Mouse (Mus musculus): ENCODE results near the gene Gramd4. TPM values are rescaled to one million over a fixed set of nuclear protein-coding genes. Genes with fewer than 3 reads are reported as not detected.

Gramd4 gene
- polyA plus RNA-seq, 1 experiment from 2014 or later, result 8.6 TPM

DNA sequence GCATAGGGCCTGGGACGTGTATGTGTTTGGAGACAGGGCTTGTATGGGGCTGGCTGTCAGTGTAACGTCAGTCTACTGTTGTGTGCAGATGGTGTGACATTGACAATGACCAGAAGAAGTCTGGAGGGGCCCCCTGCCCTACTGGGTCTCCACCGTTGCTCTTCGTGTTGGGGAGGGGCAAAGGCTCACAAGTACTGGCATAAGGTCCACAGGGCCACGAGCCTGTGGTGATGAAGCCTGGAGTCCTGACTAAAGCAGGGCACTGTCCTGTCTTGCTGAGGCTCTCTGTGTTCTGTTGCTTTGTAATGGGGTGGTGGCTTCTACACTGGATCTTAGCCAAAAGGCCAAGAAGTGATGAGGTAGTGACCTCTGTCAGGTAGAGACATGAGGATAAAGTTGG is 20.4 kb downstream of the Gramd4 start:
- no peaks in the 10 kb centered on the region for H3K4me1 ChIP-seq (ENCODE audit: insufficient read depth)
- no peak overlapping the region for H3K27ac ChIP-seq (ENCODE audit: low read depth)
- no peak for DNase-seq
- ATAC-seq (ENCODE audit: insufficient read depth), result no peak
- 69% methylated on average over 5 of the region's 5 CpGs for WGBS
- H3K9me3 ChIP-seq (ENCODE audit: low read depth, low read length), result no peaks in the 10 kb centered on the region
- no peaks in the 10 kb centered on the region for H3K36me3 ChIP-seq (ENCODE audit: insufficient read depth)
- H3K9ac ChIP-seq, result no peak overlapping the region
- no peak overlapping the region for H3K4me2 ChIP-seq
- no peak for TF ChIP-seq CTCF (IDR thresholded peaks at IDR 0.05; ENCODE audit: low read depth)
- H3K27me3 ChIP-seq (ENCODE audit: insufficient read depth, low read length), result no peaks in the 10 kb centered on the region
- H3K4me3 ChIP-seq (ENCODE audit: low read depth, low read length), result no peak overlapping the region

DNA sequence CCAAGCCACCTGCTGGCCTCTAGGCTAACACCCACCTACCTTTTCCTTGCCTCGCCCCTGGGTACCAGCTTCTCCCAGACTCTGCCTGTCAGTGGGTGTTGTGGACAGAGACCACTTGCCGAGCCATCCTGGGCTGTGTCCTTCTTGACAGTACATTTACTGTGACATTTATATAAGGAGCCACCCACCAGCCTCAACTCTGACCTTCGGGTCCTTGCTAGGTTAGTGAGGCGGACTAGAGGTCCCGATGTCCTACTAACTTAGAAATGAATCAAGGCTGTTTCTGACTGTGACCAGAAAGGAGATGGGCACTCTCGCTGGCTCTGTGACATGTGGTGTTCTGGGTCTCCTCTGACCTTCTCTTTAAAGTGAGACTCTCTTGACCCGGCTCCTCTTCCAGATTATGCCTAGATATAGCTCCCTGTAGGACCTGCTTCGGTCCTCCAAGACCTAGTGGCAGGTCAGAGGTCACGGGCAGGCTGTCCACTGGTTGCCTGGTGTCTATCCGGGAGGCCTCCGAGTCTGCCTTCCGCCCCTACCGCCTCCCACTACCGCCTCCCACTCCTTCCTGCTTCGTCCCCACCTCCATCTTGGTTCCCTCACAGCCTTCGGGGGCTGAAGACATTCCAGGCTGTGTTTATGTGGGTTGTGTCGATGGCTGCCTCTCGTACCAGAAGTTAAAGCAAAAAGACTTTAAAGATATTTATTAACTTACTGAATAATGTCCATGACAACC is 21.2 kb downstream of the Gramd4 start:
- no peak overlapping the region for H3K27ac ChIP-seq (ENCODE audit: low read depth)
- H3K27me3 ChIP-seq (ENCODE audit: insufficient read depth, low read length), result no peaks in the 10 kb centered on the region
- ATAC-seq (ENCODE audit: insufficient read depth), result no peak
- 57% methylated on average over 18 of the region's 18 CpGs for WGBS
- DNase-seq, result no peak
- H3K9ac ChIP-seq, result no peak overlapping the region
- no peak overlapping the region for H3K4me3 ChIP-seq (ENCODE audit: low read depth, low read length)
- no peaks in the 10 kb centered on the region for H3K36me3 ChIP-seq (ENCODE audit: insufficient read depth)
- H3K4me2 ChIP-seq, result no peak overlapping the region
- H3K4me1 ChIP-seq (ENCODE audit: insufficient read depth), result peaks cover 5% of the 10 kb centered on the region; the same call in 1 of the 2 replicates
- TF ChIP-seq CTCF (IDR thresholded peaks at IDR 0.05; ENCODE audit: low read depth), result no peak
- H3K9me3 ChIP-seq (ENCODE audit: low read depth, low read length), result no peaks in the 10 kb centered on the region

- no peak for ATAC-seq (ENCODE audit: insufficient read depth)
- Histone ChIP-seq H3K36me3 (ENCODE audit: insufficient read depth) (no peaks in the 10 kb centered on the region), H3K9ac (no peak overlapping the region), H3K9me3 (ENCODE audit: low read depth, low read length) (no peaks in the 10 kb centered on the region), H3K4me2 (no peak overlapping the region), H3K4me3 (ENCODE audit: low read depth, low read length) (no peak overlapping the region), H3K4me1 (ENCODE audit: insufficient read depth) (peaks cover 6% of the 10 kb centered on the region; the same call in 1 of the 2 replicates), H3K27ac (ENCODE audit: low read depth) (no peak overlapping the region), H3K27me3 (ENCODE audit: insufficient read depth, low read length) (no peaks in the 10 kb centered on the region)
- 67% methylated on average over 5 of the region's 5 CpGs for WGBS
- no peak for DNase-seq
- TF ChIP-seq CTCF (IDR thresholded peaks at IDR 0.05; ENCODE audit: low read depth), result no peak
These were observed 22.0 kb downstream of the Gramd4 start for GRCm38 (mm10) chr15:86079467-86079866.

GRCm38 (mm10) chr15:86079876-86080275 is 22.4 kb downstream of the Gramd4 start:
- no peak overlapping the region for H3K9ac ChIP-seq
- no peaks in the 10 kb centered on the region for H3K9me3 ChIP-seq (ENCODE audit: low read depth, low read length)
- peaks cover 6% of the 10 kb centered on the region; the same call in 1 of the 2 replicates for H3K4me1 ChIP-seq (ENCODE audit: insufficient read depth)
- H3K27ac ChIP-seq (ENCODE audit: low read depth), result no peak overlapping the region
- no peaks in the 10 kb centered on the region for H3K36me3 ChIP-seq (ENCODE audit: insufficient read depth)
- 72% methylated on average over 4 of the region's 4 CpGs for WGBS
- ATAC-seq (ENCODE audit: insufficient read depth), result no peak
- H3K4me2 ChIP-seq, result no peak overlapping the region
- no peak overlapping the region for H3K4me3 ChIP-seq (ENCODE audit: low read depth, low read length)
- DNase-seq, result no peak
- H3K27me3 ChIP-seq (ENCODE audit: insufficient read depth, low read length), result no peaks in the 10 kb centered on the region
- no peak for TF ChIP-seq CTCF (IDR thresholded peaks at IDR 0.05; ENCODE audit: low read depth)

- 89% methylated on average over 1 of the region's 1 CpGs for WGBS
- no peaks in the 10 kb centered on the region for H3K36me3 ChIP-seq (ENCODE audit: insufficient read depth)
- peaks cover 9% of the 10 kb centered on the region; the same call in 1 of the 2 replicates for H3K4me1 ChIP-seq (ENCODE audit: insufficient read depth)
- no peak for DNase-seq
- no peaks in the 10 kb centered on the region for H3K27me3 ChIP-seq (ENCODE audit: insufficient read depth, low read length)
- no peak overlapping the region for H3K27ac ChIP-seq (ENCODE audit: low read depth)
- no peak for TF ChIP-seq CTCF (IDR thresholded peaks at IDR 0.05; ENCODE audit: low read depth)
- no peak for ATAC-seq (ENCODE audit: insufficient read depth)
- H3K4me3 ChIP-seq (ENCODE audit: low read depth, low read length), result no peak overlapping the region
- no peak overlapping the region for H3K9ac ChIP-seq
- H3K4me2 ChIP-seq, result no peak overlapping the region
- no peaks in the 10 kb centered on the region for H3K9me3 ChIP-seq (ENCODE audit: low read depth, low read length)
These were observed 22.9 kb downstream of the Gramd4 start for GRCm38 (mm10) chr15:86080408-86080807.

DNA sequence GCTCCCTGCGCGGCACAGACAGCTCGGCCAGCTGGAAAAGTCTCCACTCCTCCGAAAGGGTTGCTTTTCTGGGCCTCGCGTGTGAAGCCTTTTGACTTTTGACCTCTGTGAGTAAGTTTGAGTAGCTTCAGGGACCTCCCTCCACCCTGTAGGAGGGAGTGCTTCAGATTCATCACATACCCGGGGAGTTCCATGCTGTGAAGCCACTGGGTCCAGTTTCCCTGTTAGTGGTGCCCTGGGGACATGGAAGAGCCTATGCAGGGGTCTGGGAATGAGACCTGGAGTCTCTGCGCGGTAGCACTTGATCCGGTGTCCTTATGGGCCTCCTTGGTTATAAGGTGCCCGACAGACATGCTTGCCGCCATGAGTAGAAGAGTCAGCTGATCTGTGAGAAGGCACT is 24.2 kb downstream of the Gramd4 start:
- H3K4me3 ChIP-seq (ENCODE audit: low read depth, low read length), result no peak overlapping the region
- DNase-seq, result no peak
- no peak for ATAC-seq (ENCODE audit: insufficient read depth)
- no peaks in the 10 kb centered on the region for H3K9me3 ChIP-seq (ENCODE audit: low read depth, low read length)
- no peak for TF ChIP-seq CTCF (IDR thresholded peaks at IDR 0.05; ENCODE audit: low read depth)
- no peak overlapping the region for H3K27ac ChIP-seq (ENCODE audit: low read depth)
- H3K27me3 ChIP-seq (ENCODE audit: insufficient read depth, low read length), result no peaks in the 10 kb centered on the region
- H3K36me3 ChIP-seq (ENCODE audit: insufficient read depth), result no peaks in the 10 kb centered on the region
- H3K4me2 ChIP-seq, result no peak overlapping the region
- H3K9ac ChIP-seq, result no peak overlapping the region
- 70% methylated on average over 12 of the region's 12 CpGs for WGBS
- peaks cover 22% of the 10 kb centered on the region; the same call in 1 of the 2 replicates for H3K4me1 ChIP-seq (ENCODE audit: insufficient read depth)

DNA sequence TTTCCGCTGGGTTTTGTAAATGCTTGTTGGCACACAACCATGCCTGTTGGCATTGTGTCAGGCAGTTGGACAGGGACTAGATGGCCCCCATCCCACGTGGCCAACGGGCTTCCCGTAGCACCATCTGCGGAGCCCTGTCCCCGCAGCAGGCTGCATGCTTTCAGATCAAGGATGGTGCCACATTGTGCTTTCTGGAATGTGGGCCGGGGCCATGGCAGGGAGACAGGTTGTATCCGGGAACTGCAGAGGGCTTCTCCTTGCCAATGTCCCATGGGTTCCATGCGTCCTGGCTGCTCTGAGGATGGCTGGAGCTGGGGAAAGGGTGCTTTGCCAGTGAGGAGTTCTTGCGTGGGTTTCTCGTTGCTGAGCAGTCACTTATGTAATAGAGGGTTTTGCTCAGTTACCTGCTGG is 25.1 kb downstream of the Gramd4 start:
- no peak overlapping the region for H3K9ac ChIP-seq
- H3K9me3 ChIP-seq (ENCODE audit: low read depth, low read length), result no peaks in the 10 kb centered on the region
- H3K4me2 ChIP-seq, result no peak overlapping the region
- DNase-seq (no peak), ATAC-seq (ENCODE audit: insufficient read depth) (no peak)
- no peaks in the 10 kb centered on the region for H3K27me3 ChIP-seq (ENCODE audit: insufficient read depth, low read length)
- no peak overlapping the region for H3K4me3 ChIP-seq (ENCODE audit: low read depth, low read length)
- no peak for TF ChIP-seq CTCF (IDR thresholded peaks at IDR 0.05; ENCODE audit: low read depth)
- WGBS, result 83% methylated on average over 11 of the region's 11 CpGs
- H3K36me3 ChIP-seq (ENCODE audit: insufficient read depth), result no peaks in the 10 kb centered on the region
- H3K27ac ChIP-seq (ENCODE audit: low read depth), result no peak overlapping the region
- H3K4me1 ChIP-seq (ENCODE audit: insufficient read depth), result peaks cover 30% of the 10 kb centered on the region; the same call in 1 of the 2 replicates
